Mouse (Mus musculus): Measurements from ENCODE around the gene Scaf11. TPM values are rescaled to one million over a fixed set of nuclear protein-coding genes. Genes with fewer than 3 reads are reported as not detected.
"Not testable (repeated sequence)": the region's sequence is repeated elsewhere in the genome, so short reads cannot be mapped to it uniquely, and the experiment has no call there.

Scaf11 gene
- polyA plus RNA-seq (2014; fragmentation: Nextera tagmentation; extraction: Ambion mirVana) = 59.2 and 61.8 TPM in 2 replicates

GRCm38 (mm10) chr15:96460730-96461540 lies at the start of gene Scaf11:
Gene Scaf11 (minus strand): TSS chr15:96460843.
- Histone ChIP-seq H3K9ac (ENCODE audit: low read length) (peak within 1 kb of the TSS; percentile 97), H3K27ac (replicated peaks in 1 of 2; ENCODE audit: control insufficient read depth in 1 of 2, insufficient read depth in 1 of 2, low read depth in 2 of 2, low read length in 2 of 2) (peak within 1 kb of the TSS; percentile 100), H3K4me2 (ENCODE audit: low read length) (peak within 1 kb of the TSS; percentile 94), H3K36me3 (ENCODE audit: control insufficient read depth, insufficient read depth, low read length) (peaks cover 13% of the 10 kb centered on the region; the same call in 1 of the 2 replicates), H3K9me3 (ENCODE audit: control insufficient read depth, low read length) (no peaks in the 10 kb centered on the region), H3K27me3 (ENCODE audit: control insufficient read depth, insufficient read depth, low read length) (no peaks in the 10 kb centered on the region), H3K4me1 (ENCODE audit: control insufficient read depth in 2 of 2, insufficient read depth in 2 of 2, low read length in 2 of 2) (peaks cover 4 to 41% of the 10 kb centered on the region in 2 experiments; a peak in 3 of 4 replicates), H3K4me3 (ENCODE audit: control insufficient read depth in 1 of 2, insufficient read depth in 1 of 2, low read depth in 1 of 2, low read length in 2 of 2) (peak within 1 kb of the TSS; percentile 98 to 100)
- under 1% methylated on average over 69 of the region's 96 CpGs for WGBS
- peak; percentile 93 for ATAC-seq (ENCODE audit: insufficient number of reproducible peaks, insufficient read depth, low FRiP score, low read depth)

DNA sequence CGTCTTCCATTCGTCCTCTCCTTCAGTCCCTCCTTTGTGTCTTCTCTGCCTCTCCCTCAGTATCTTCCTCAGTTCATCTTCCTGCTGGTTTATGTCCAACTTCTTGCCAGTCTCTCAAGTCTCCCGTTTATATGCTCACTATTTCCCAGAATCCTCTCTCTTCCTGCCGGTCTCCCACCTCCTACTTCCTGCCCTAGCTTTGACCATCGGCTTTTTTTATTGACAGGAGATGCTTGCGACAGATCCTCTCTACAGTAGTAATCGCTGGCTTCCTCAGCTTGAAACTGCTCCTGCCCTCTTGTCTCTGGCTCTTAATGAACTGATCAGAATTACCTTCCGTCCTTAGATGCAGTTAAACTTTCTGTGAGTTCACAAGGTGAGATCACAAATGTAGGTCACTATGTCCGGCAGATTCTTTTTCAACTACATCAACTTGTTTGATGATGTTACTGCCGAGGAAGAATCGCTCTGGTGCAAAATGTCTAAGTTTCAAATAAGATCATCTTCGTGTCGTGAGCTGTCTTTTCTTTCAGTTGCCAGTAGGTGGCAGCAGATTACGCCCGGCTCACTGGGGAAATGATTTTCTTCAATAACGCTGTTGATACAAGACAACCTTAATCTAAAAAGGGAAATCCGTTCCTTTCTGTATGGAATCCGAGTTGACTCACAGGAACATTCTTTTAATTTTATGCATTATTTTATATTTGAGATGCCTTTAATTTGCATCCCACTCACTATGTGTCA lies 46.6 kb upstream of the Scaf11 start:
- Histone ChIP-seq H3K4me3 (ENCODE audit: control insufficient read depth in 1 of 2, insufficient read depth in 1 of 2, low read depth in 1 of 2, low read length in 2 of 2) (peak overlapping the region in 1 of 2 experiments; percentile 28; a peak in 3 of 4 replicates), H3K9me3 (ENCODE audit: control insufficient read depth, low read length) (peaks cover 11% of the 10 kb centered on the region), H3K36me3 (ENCODE audit: control insufficient read depth, insufficient read depth, low read length) (no peaks in the 10 kb centered on the region), H3K4me2 (ENCODE audit: low read length) (peak overlapping the region; percentile 61), H3K27me3 (ENCODE audit: control insufficient read depth, insufficient read depth, low read length) (no peaks in the 10 kb centered on the region), H3K4me1 (ENCODE audit: control insufficient read depth in 2 of 2, insufficient read depth in 2 of 2, low read length in 2 of 2) (no peaks in the 10 kb centered on the region), H3K27ac (replicated peaks in 1 of 2; ENCODE audit: control insufficient read depth in 1 of 2, insufficient read depth in 1 of 2, low read depth in 2 of 2, low read length in 2 of 2) (no peak overlapping the region), H3K9ac (ENCODE audit: low read length) (peak overlapping the region; percentile 58)
- no peak for ATAC-seq (ENCODE audit: insufficient number of reproducible peaks, insufficient read depth, low FRiP score, low read depth)
- 29% methylated on average over 18 of the region's 18 CpGs for WGBS

DNA sequence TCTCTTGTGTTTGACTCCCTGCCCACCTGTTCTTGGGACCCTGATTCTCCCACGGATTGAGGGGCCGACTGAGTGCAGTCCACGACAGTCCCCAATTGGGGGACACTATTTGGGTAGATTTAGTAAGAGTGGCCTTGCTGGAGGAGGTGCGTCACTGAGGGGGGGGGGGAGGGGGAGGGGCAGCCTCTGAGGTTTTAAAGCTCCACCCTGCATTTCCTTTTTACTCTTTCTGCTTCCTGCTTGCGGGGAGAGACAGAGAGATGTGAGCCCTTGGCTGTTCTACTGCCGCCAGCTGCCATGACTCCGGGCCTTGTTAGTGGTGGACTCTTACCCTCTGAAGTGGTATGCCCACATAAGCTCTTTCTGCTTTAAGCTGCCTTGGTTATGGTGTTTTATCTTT lies 37.0 kb upstream of the Scaf11 start:
- no peaks in the 10 kb centered on the region for H3K27me3 ChIP-seq (ENCODE audit: control insufficient read depth, insufficient read depth, low read length)
- H3K27ac ChIP-seq (replicated peaks in 1 of 2; ENCODE audit: control insufficient read depth in 1 of 2, insufficient read depth in 1 of 2, low read depth in 2 of 2, low read length in 2 of 2) = no peak overlapping the region
- no peaks in the 10 kb centered on the region for H3K36me3 ChIP-seq (ENCODE audit: control insufficient read depth, insufficient read depth, low read length)
- H3K9me3 ChIP-seq (ENCODE audit: control insufficient read depth, low read length) = 0 out of 2 replicates have a peak, but pooled peaks cover 13% of the 10 kb centered on the region
- no peaks in the 10 kb centered on the region for H3K4me1 ChIP-seq (ENCODE audit: control insufficient read depth in 2 of 2, insufficient read depth in 2 of 2, low read length in 2 of 2)
- no peak for ATAC-seq (ENCODE audit: insufficient number of reproducible peaks, insufficient read depth, low FRiP score, low read depth)
- 81% methylated on average over 7 of the region's 7 CpGs for WGBS
- H3K4me3 ChIP-seq (ENCODE audit: control insufficient read depth in 1 of 2, insufficient read depth in 1 of 2, low read depth in 1 of 2, low read length in 2 of 2) = no peak overlapping the region
- H3K9ac ChIP-seq (ENCODE audit: low read length) = no peak overlapping the region
- no peak overlapping the region for H3K4me2 ChIP-seq (ENCODE audit: low read length)

GRCm38 (mm10) chr15:96494279-96494678 lies 33.6 kb upstream of the Scaf11 start:
- Histone ChIP-seq H3K36me3 (ENCODE audit: control insufficient read depth, insufficient read depth, low read length) (no peaks in the 10 kb centered on the region), H3K9me3 (ENCODE audit: control insufficient read depth, low read length) (0 out of 2 replicates have a peak, but pooled peaks cover 6% of the 10 kb centered on the region), H3K4me1 (ENCODE audit: control insufficient read depth in 2 of 2, insufficient read depth in 2 of 2, low read length in 2 of 2) (peaks cover 4 to 6% of the 10 kb centered on the region in 2 experiments; a peak in 3 of 4 replicates), H3K27me3 (ENCODE audit: control insufficient read depth, insufficient read depth, low read length) (no peaks in the 10 kb centered on the region), H3K4me3 (ENCODE audit: control insufficient read depth in 1 of 2, insufficient read depth in 1 of 2, low read depth in 1 of 2, low read length in 2 of 2) (no peak overlapping the region), H3K4me2 (ENCODE audit: low read length) (no peak overlapping the region), H3K27ac (replicated peaks in 1 of 2; ENCODE audit: control insufficient read depth in 1 of 2, insufficient read depth in 1 of 2, low read depth in 2 of 2, low read length in 2 of 2) (no peak overlapping the region), H3K9ac (ENCODE audit: low read length) (no peak overlapping the region)
- ATAC-seq (ENCODE audit: insufficient number of reproducible peaks, insufficient read depth, low FRiP score, low read depth) = no peak
- 87% methylated on average over 6 of the region's 6 CpGs for WGBS

DNA sequence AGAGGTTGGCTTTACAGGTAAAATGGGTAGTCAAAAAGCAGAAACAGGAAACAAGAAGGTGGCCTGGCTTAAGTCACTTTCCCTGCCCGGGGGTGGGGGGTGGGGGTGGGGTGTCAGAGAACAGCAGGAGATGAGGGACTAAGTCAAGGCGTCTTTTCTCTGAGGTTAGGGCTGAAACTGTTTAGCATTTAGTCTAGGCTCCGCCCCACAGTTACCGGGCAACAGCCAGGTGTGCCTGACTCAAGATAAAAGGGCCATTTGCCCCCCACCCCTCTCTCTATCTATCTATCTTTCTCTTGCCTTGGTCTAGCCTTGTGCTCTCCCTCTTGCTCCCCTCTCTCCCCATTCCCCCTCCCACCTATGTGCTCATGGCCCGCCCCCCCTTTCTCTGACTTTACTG lies 32.9 kb upstream of the Scaf11 start:
- no peak overlapping the region for H3K4me2 ChIP-seq (ENCODE audit: low read length)
- no peaks in the 10 kb centered on the region for H3K36me3 ChIP-seq (ENCODE audit: control insufficient read depth, insufficient read depth, low read length)
- H3K4me3 ChIP-seq (ENCODE audit: control insufficient read depth in 1 of 2, insufficient read depth in 1 of 2, low read depth in 1 of 2, low read length in 2 of 2) = no peak overlapping the region
- H3K9ac ChIP-seq (ENCODE audit: low read length) = no peak overlapping the region
- 0 out of 2 replicates have a peak, but pooled peaks cover 6% of the 10 kb centered on the region for H3K9me3 ChIP-seq (ENCODE audit: control insufficient read depth, low read length)
- ATAC-seq (ENCODE audit: insufficient number of reproducible peaks, insufficient read depth, low FRiP score, low read depth) = no peak
- H3K27ac ChIP-seq (replicated peaks in 1 of 2; ENCODE audit: control insufficient read depth in 1 of 2, insufficient read depth in 1 of 2, low read depth in 2 of 2, low read length in 2 of 2) = no peak overlapping the region
- WGBS = 66% methylated on average over 5 of the region's 5 CpGs
- no peaks in the 10 kb centered on the region for H3K27me3 ChIP-seq (ENCODE audit: control insufficient read depth, insufficient read depth, low read length)
- peaks cover 5 to 6% of the 10 kb centered on the region in 2 experiments; a peak in 3 of 4 replicates for H3K4me1 ChIP-seq (ENCODE audit: control insufficient read depth in 2 of 2, insufficient read depth in 2 of 2, low read length in 2 of 2)

DNA sequence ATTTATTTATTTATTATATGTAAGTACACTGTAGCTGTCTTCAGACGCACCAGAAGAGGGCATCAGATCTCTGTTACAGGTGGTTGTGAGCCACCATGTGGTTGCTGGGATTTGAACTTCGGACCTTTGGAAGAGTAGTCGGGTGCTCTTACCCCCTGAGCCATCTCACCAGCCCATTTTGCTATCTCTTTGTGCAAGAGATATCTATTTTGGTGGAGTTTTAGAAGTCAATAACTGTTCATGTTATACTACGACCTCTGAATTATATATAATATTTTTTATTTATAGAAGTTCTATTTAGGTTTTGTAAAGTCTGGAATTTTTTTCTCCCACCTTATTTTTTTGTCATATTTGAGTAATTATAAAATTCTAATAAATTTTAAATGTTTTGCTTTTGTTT lies 32.3 kb upstream of the Scaf11 start:
- 89% methylated on average over 4 of the region's 4 CpGs for WGBS
- ATAC-seq (ENCODE audit: insufficient number of reproducible peaks, insufficient read depth, low FRiP score, low read depth); H3K4me1 ChIP-seq (ENCODE audit: control insufficient read depth in 2 of 2, insufficient read depth in 2 of 2, low read length in 2 of 2); H3K27me3 ChIP-seq (ENCODE audit: control insufficient read depth, insufficient read depth, low read length); H3K4me2 ChIP-seq (ENCODE audit: low read length); H3K4me3 ChIP-seq (ENCODE audit: control insufficient read depth in 1 of 2, insufficient read depth in 1 of 2, low read depth in 1 of 2, low read length in 2 of 2); H3K9me3 ChIP-seq (ENCODE audit: control insufficient read depth, low read length); H3K27ac ChIP-seq (replicated peaks in 1 of 2; ENCODE audit: control insufficient read depth in 1 of 2, insufficient read depth in 1 of 2, low read depth in 2 of 2, low read length in 2 of 2); H3K9ac ChIP-seq (ENCODE audit: low read length); H3K36me3 ChIP-seq (ENCODE audit: control insufficient read depth, insufficient read depth, low read length): not testable (repeated sequence)

GRCm38 (mm10) chr15:96491861-96492641 lies 31.4 kb upstream of the Scaf11 start:
- H3K27me3 ChIP-seq (ENCODE audit: control insufficient read depth, insufficient read depth, low read length) = no peaks in the 10 kb centered on the region
- WGBS = 51% methylated on average over 13 of the region's 13 CpGs
- H3K9me3 ChIP-seq (ENCODE audit: control insufficient read depth, low read length) = 0 out of 2 replicates have a peak, but pooled peaks cover 6% of the 10 kb centered on the region
- H3K4me1 ChIP-seq (ENCODE audit: control insufficient read depth in 2 of 2, insufficient read depth in 2 of 2, low read length in 2 of 2) = peaks cover 5 to 6% of the 10 kb centered on the region in 2 experiments; a peak in 3 of 4 replicates
- H3K9ac ChIP-seq (ENCODE audit: low read length) = no peak overlapping the region
- no peak overlapping the region for H3K27ac ChIP-seq (replicated peaks in 1 of 2; ENCODE audit: control insufficient read depth in 1 of 2, insufficient read depth in 1 of 2, low read depth in 2 of 2, low read length in 2 of 2)
- H3K36me3 ChIP-seq (ENCODE audit: control insufficient read depth, insufficient read depth, low read length) = no peaks in the 10 kb centered on the region
- H3K4me3 ChIP-seq (ENCODE audit: control insufficient read depth in 1 of 2, insufficient read depth in 1 of 2, low read depth in 1 of 2, low read length in 2 of 2) = no peak overlapping the region
- no peak overlapping the region for H3K4me2 ChIP-seq (ENCODE audit: low read length)
- no peak for ATAC-seq (ENCODE audit: insufficient number of reproducible peaks, insufficient read depth, low FRiP score, low read depth)

All from heart, embryonic 14.5 days (tissue).